Mouse (Mus musculus): Measurements from ENCODE around the gene Tmem170b.

DNA sequence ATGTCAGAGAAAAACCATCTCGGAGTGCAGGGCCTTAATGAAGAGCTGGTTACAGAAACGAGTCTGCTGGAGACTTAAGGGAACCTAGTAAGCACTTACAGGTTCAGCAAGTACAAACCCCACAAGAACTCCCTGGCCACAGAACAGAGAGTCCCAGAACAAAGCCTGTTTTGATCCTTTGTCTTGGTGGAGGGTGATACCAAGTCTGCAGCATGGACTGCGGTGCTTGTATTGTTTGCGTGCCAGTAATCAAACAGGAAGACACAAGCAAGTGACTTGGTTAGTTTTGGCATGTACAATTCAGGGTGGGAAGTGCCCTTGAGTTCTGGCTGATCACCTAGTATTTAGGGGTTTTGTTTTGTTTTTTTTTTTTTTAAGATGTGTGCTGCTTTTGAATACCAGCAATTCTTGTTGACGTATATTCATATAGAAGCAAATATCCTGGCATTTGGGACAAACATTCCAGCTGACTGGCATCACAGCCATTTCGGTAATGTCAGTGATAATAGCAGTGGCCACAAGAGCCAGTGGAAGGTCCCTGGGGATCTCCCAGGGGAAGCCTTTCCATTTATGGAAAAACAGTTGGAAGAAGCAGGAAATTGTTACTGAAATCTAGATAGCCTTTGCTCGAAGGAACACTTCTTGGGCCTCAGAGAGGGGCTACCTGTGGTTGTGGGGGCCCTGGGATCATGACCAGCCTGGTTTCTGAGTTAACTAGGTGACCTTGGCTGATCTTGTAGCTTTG lies 64.9 kb downstream of the Tmem170b start:
- TF ChIP-seq EP300 (IDR thresholded peaks at IDR 0.05; ENCODE audit: low read depth) (no peak; the same call in 1 of the 2 replicates), CTCF (IDR thresholded peaks at IDR 0.05; ENCODE audit: low read depth) (no peak)

All from heart, postnatal 0 days (tissue).